Mouse (Mus musculus): ENCODE data around the gene Klc1.

- TF ChIP-seq CTCF (IDR thresholded peaks at IDR 0.05; ENCODE audit: borderline replicate concordance, control insufficient read depth, extremely low read depth, insufficient read depth, low read length, poor library complexity) = no peak
- TF ChIP-seq POLR2A (IDR thresholded peaks at IDR 0.05; ENCODE audit: control insufficient read depth, extremely low read depth, insufficient read depth, low read length, poor library complexity) = no peak
Observed at GRCm38 (mm10) chr12:111759176-111760061, 770 bp downstream of the Klc1 start.
